Mouse (Mus musculus) C2C12 (cell line): ENCODE data around the gene Atxn7l1.

Experiments
- CTCF ChIP-seq: IDR thresholded peaks from one replicate; pipeline ENCODE4 v1.5.1; 2011; ENCODE audit not compliant: control insufficient read depth, insufficient read depth, insufficient read length
- USF1 ChIP-seq: IDR thresholded peaks from one replicate; pipeline ENCODE4 v1.6.1; 2011; ENCODE audit warnings: low read depth, mild to moderate bottlenecking, control low read depth, moderate library complexity

DNA sequence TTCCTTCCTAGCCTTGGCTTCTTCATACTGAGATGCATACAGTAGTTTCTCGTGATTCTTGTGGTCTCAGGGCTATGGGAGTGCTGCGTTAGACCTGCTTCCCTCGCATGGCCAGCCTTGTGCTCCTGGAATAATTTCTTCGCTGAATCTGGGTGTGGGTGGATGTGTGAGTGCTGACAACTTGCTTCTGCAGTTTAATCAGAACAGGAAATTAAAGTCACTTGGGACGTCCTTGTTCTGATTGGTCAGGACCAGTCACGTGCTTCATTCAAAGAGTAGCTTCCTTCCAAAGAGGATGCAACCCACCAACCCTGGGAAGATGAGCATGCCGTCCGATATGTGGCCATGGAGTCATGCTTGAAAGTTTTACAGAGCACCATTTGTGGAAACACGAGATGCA lies 126.2 kb downstream of the Atxn7l1 start:
- no peak for TF ChIP-seq CTCF
- peak; percentile 3 for TF ChIP-seq USF1
